Comparison of ENCODE assay signal across 23 mouse cellular contexts in the genomic region with DNA sequence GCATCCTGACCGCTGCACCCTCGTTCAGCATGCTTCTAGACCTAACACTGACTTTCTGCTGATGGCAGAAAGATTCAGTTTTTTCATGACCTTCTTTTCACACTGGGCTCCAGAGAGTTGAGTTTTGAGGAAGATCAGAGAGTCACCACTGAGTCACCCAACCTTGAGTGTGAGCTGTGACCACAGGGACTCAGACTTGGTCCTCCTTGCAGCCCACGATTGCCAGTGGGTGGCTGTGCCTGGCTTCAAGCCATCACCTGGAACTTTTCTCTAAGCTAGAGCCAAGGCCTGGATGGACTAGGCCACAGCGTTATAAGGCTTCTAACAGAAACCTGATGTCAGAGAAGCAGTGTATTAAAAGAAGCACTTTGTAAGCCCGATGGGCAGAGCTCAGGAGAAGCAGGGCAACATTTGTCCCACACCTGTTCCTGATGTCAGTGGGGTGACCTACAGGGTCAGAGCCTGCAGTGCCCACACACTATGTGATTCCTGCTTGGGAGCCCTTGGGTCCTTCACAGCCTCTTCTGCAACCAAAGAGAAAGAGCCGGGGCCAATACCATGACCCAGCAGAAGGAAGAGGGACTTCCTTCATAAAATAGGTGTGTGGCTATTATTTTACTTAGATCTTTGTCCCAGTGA. TPM values are rescaled to one million over a fixed set of nuclear protein-coding genes. Genes with fewer than 3 reads are reported as not detected.
DNase-seq lines count a peak whose midpoint lies in the region; ATAC-seq and TF ChIP-seq lines count a peak whose summit lies in the region.
"Had no signal": no experiment of that assay in that cellular context is flagged by ENCODE, and none has a peak within 500 bp of the region (broad histone marks: within the 10 kb centered on the region; RNA-seq: fewer than 3 reads in every experiment).

No protein-coding gene starts in this region.

- 79% methylated on average over 6 of the region's 6 CpGs for WGBS in liver, embryonic 12.5 days (ENCODE audit: insufficient replicate concordance)
- WGBS in forebrain, embryonic 12.5 days = 88% methylated on average over 6 of the region's 6 CpGs

- H3K4me2 ChIP-seq in liver, embryonic 12.5 days = no peak overlapping the region
- H3K4me2 ChIP-seq in forebrain, embryonic 12.5 days = no peak overlapping the region
- H3K4me2 ChIP-seq: hindbrain, embryonic 14.5 days; limb, embryonic 15.5 days; liver, embryonic 15.5 days; midbrain, embryonic 11.5 days had no signal

- H3K4me1 ChIP-seq in bone marrow macrophage, adult 2 months (ENCODE audit: control insufficient read depth, insufficient read depth, low read length) = peaks cover 55% of the 10 kb centered on the region
- H3K4me1 ChIP-seq in liver, embryonic 12.5 days = peaks cover 42% of the 10 kb centered on the region
- peaks cover 10% of the 10 kb centered on the region for H3K4me1 ChIP-seq in forebrain, embryonic 12.5 days

- peaks cover 37% of the 10 kb centered on the region for H3K36me3 ChIP-seq in liver, embryonic 12.5 days
- peaks cover 21% of the 10 kb centered on the region for H3K36me3 ChIP-seq in forebrain, embryonic 12.5 days (replicated peaks)

- no peak overlapping the region for H3K4me3 ChIP-seq in bone marrow macrophage, adult 2 months (ENCODE audit: insufficient read depth, low read length)
- H3K4me3 ChIP-seq in liver, embryonic 12.5 days = no peak overlapping the region
- H3K4me3 ChIP-seq in forebrain, embryonic 12.5 days (replicated peaks) = no peak overlapping the region
- H3K4me3 ChIP-seq: embryonic facial prominence, embryonic 10.5 days; limb, embryonic 15.5 days; liver, embryonic 15.5 days had no signal

- TF ChIP-seq POLR2A in bone marrow macrophage, adult 2 months (IDR thresholded peaks at IDR 0.05; ENCODE audit: borderline replicate concordance, low read depth, low read length) = no peak

- peak overlapping the region; percentile 32 for H3K27ac ChIP-seq in bone marrow macrophage, adult 2 months (ENCODE audit: insufficient read depth, low read depth, low read length)
- no peak overlapping the region for H3K27ac ChIP-seq in liver, embryonic 12.5 days
- no peak overlapping the region for H3K27ac ChIP-seq in forebrain, embryonic 12.5 days
- H3K27ac ChIP-seq: embryonic facial prominence, embryonic 10.5 days; hindbrain, embryonic 14.5 days; limb, embryonic 15.5 days; liver, embryonic 15.5 days; stomach, postnatal 0 days had no signal

- H3K9me3 ChIP-seq in liver, embryonic 12.5 days (replicated peaks) = no peaks in the 10 kb centered on the region
- H3K9me3 ChIP-seq in forebrain, embryonic 12.5 days = no peaks in the 10 kb centered on the region
- H3K9me3 ChIP-seq: embryonic facial prominence, embryonic 10.5 days; G1E; limb, embryonic 15.5 days; liver, embryonic 15.5 days had no signal

- H3K27me3 ChIP-seq in liver, embryonic 12.5 days (replicated peaks) = no peaks in the 10 kb centered on the region
- no peaks in the 10 kb centered on the region for H3K27me3 ChIP-seq in forebrain, embryonic 12.5 days
- H3K27me3 ChIP-seq: limb, embryonic 15.5 days; liver, embryonic 15.5 days had no signal

- no peak for TF ChIP-seq CTCF in bone marrow macrophage, adult 2 months (IDR thresholded peaks at IDR 0.05; ENCODE audit: low read depth, low read length)

- ATAC-seq in liver, embryonic 12.5 days = no peak
- no peak for ATAC-seq in forebrain, embryonic 12.5 days (ENCODE audit: low FRiP score)
- ATAC-seq: forebrain, embryonic 16.5 days; inflammation-experienced regulatory T-cells, adult 6 months had no signal

- no peak overlapping the region for H3K9ac ChIP-seq in liver, embryonic 12.5 days
- no peak overlapping the region for H3K9ac ChIP-seq in forebrain, embryonic 12.5 days
- H3K9ac ChIP-seq: hindbrain, embryonic 14.5 days; limb, embryonic 15.5 days; liver, embryonic 15.5 days had no signal

- peak; percentile 88 to 91 for DNase-seq in adrenal gland, adult (ENCODE audit: inconsistent age in 2 of 2, low spot score in 1 of 2)
- no peak for DNase-seq in adrenal gland, postnatal 4 days (ENCODE audit: low spot score in 2 of 2)
- DNase-seq in 3134 (ENCODE audit: extremely low read depth, insufficient read length, low spot score) = peak; percentile 59
- peak; percentile 88 for DNase-seq in adrenal gland, adult 2 months
- DNase-seq in cerebellum, postnatal 4 days (ENCODE audit: low spot score in 2 of 2) = no peak
- DNase-seq: cerebellum, adult 9-11 months; kidney, adult 8-10 months had no signal

RNA-seq across cellular contexts. Expression of a gene that starts 5.7 kb away (rescaled TPM):
- total RNA-seq in adrenal gland, postnatal 4 days (2021) = 10 to 100 TPM; 55.5 to 60.5 TPM
- total RNA-seq in adrenal gland, adult 2 months (2021) = 10 to 100 TPM; 47.8 to 73.2 TPM
- 63.1 and 63.4 TPM in 2 replicates for polyA plus RNA-seq in adrenal gland, adult 2 months (2012; rRNA removed)
- 56.0 and 62.1 TPM in 2 replicates for polyA plus RNA-seq in bone marrow macrophage, adult 2 months (2012; ENCODE audit: insufficient read depth, insufficient read length, missing spikeins)
- polyA plus RNA-seq in liver, embryonic 12.5 days (2016; fragmentation: Nextera tagmentation; extraction: Ambion mirVana) = 1.9 and 2.4 TPM in 2 replicates
- 5.2 and 6.6 TPM in 2 replicates for polyA plus RNA-seq in forebrain, embryonic 12.5 days (2016; fragmentation: Nextera tagmentation; extraction: Ambion mirVana)

RNA-seq across cellular contexts. Expression of a gene that starts 26.4 kb away (rescaled TPM):
- not detected for total RNA-seq in adrenal gland, postnatal 4 days (2021)
- total RNA-seq in adrenal gland, adult 2 months (2021) = not detected
- polyA plus RNA-seq in adrenal gland, adult 2 months (2012; rRNA removed) = 4.3 and 6.8 TPM in 2 replicates
- 5.6 TPM in 1 of 2 replicates, not detected in the other for polyA plus RNA-seq in bone marrow macrophage, adult 2 months (2012; ENCODE audit: insufficient read depth, insufficient read length, missing spikeins)
- polyA plus RNA-seq in liver, embryonic 12.5 days (2016; fragmentation: Nextera tagmentation; extraction: Ambion mirVana) = 0.74 TPM in 1 of 2 replicates, not detected in the other
- polyA plus RNA-seq in forebrain, embryonic 12.5 days (2016; fragmentation: Nextera tagmentation; extraction: Ambion mirVana) = 0.31 and 1.0 TPM in 2 replicates
- polyA plus RNA-seq: heart, embryonic 16.5 days; hindbrain, embryonic 14.5 days; inflammation-experienced regulatory T-cells, adult 6 months; lung, embryonic 16.5 days; midbrain, postnatal 0 days; stomach, postnatal 0 days had no signal

RNA-seq across cellular contexts. Expression of a gene that starts 35.3 kb away (rescaled TPM):
- 1 to 10 TPM; 7.4 to 9.5 TPM for total RNA-seq in adrenal gland, postnatal 4 days (2021)
- total RNA-seq in adrenal gland, adult 2 months (2021) = 10 to 100 TPM in 1 of 2 experiments, 1 to 10 TPM in 1; 9.2 to 14.2 TPM
- 4.3 and 5.7 TPM in 2 replicates for polyA plus RNA-seq in adrenal gland, adult 2 months (2012; rRNA removed)
- 0.48 and 0.49 TPM in 2 replicates for polyA plus RNA-seq in bone marrow macrophage, adult 2 months (2012; ENCODE audit: insufficient read depth, insufficient read length, missing spikeins)
- not detected in 2 replicates for polyA plus RNA-seq in liver, embryonic 12.5 days (2016; fragmentation: Nextera tagmentation; extraction: Ambion mirVana)
- not detected in 2 replicates for polyA plus RNA-seq in forebrain, embryonic 12.5 days (2016; fragmentation: Nextera tagmentation; extraction: Ambion mirVana)
- polyA plus RNA-seq: G1E; hindbrain, embryonic 14.5 days; midbrain, embryonic 11.5 days had no signal

RNA-seq across cellular contexts. Expression of a gene that starts 40.5 kb away (rescaled TPM):
- total RNA-seq in adrenal gland, postnatal 4 days (2021) = 1 to 10 TPM; 3.7 to 3.8 TPM
- 1 to 10 TPM in 1 of 2 experiments, under 1 TPM in 1; 0.93 to 1.6 TPM for total RNA-seq in adrenal gland, adult 2 months (2021)
- polyA plus RNA-seq in adrenal gland, adult 2 months (2012; rRNA removed) = 2.8 TPM in 2 replicates
- 2.4 and 3.3 TPM in 2 replicates for polyA plus RNA-seq in bone marrow macrophage, adult 2 months (2012; ENCODE audit: insufficient read depth, insufficient read length, missing spikeins)
- polyA plus RNA-seq in liver, embryonic 12.5 days (2016; fragmentation: Nextera tagmentation; extraction: Ambion mirVana) = 3.2 and 3.6 TPM in 2 replicates
- 0.09 and 0.33 TPM in 2 replicates for polyA plus RNA-seq in forebrain, embryonic 12.5 days (2016; fragmentation: Nextera tagmentation; extraction: Ambion mirVana)
- total RNA-seq: neutrophil, adult 5-6 weeks had no signal
- polyA plus RNA-seq: G1E; hindbrain, embryonic 14.5 days had no signal

RNA-seq across cellular contexts. Expression of a gene that starts 53.1 kb away (rescaled TPM):
- total RNA-seq in adrenal gland, postnatal 4 days (2021) = 10 to 100 TPM; 24.9 to 32.1 TPM
- total RNA-seq in adrenal gland, adult 2 months (2021) = 10 to 100 TPM in 1 of 2 experiments, 1 to 10 TPM in 1; 9.0 to 23.0 TPM
- polyA plus RNA-seq in adrenal gland, adult 2 months (2012; rRNA removed) = 10.4 and 12.8 TPM in 2 replicates
- 60.2 and 65.0 TPM in 2 replicates for polyA plus RNA-seq in bone marrow macrophage, adult 2 months (2012; ENCODE audit: insufficient read depth, insufficient read length, missing spikeins)
- polyA plus RNA-seq in liver, embryonic 12.5 days (2016; fragmentation: Nextera tagmentation; extraction: Ambion mirVana) = 4.0 and 5.3 TPM in 2 replicates
- 17.3 and 19.8 TPM in 2 replicates for polyA plus RNA-seq in forebrain, embryonic 12.5 days (2016; fragmentation: Nextera tagmentation; extraction: Ambion mirVana)
- polyA plus RNA-seq: G1E had no signal

Comparison
In these comparisons a context has a peak if more than half of its experiments do, and no peak if none do; other contexts are left out.
1. DNase-seq: peak in adrenal gland, adult (2 of 2), 3134 (single experiment) and adrenal gland, adult 2 months (single experiment); none in adrenal gland, postnatal 4 days (0 of 2) and cerebellum, postnatal 4 days (0 of 2).